Mouse (Mus musculus): Measurements from ENCODE around the gene Nectin1. TPM values are rescaled to one million over a fixed set of nuclear protein-coding genes. Genes with fewer than 3 reads are reported as not detected.

Nectin1 gene
- polyA plus RNA-seq, 1 experiment from 2014 or later = 15.5 TPM

GRCm38 (mm10) chr9:43755928-43756327, 12.1 kb downstream of the Nectin1 start:
- H3K36me3 ChIP-seq (ENCODE audit: control insufficient read depth, insufficient read depth, low read length) = no peaks in the 10 kb centered on the region
- no peak overlapping the region for H3K27ac ChIP-seq (ENCODE audit: low read depth, low read length)
- no peaks in the 10 kb centered on the region for H3K9me3 ChIP-seq (ENCODE audit: control insufficient read depth, low read length)
- H3K4me2 ChIP-seq (ENCODE audit: low read length) = no peak overlapping the region
- 85% methylated on average over 2 of the region's 2 CpGs for WGBS
- H3K9ac ChIP-seq (ENCODE audit: low read depth, low read length) = no peak overlapping the region
- peaks cover 46% of the 10 kb centered on the region for H3K4me1 ChIP-seq (ENCODE audit: control insufficient read depth, insufficient read depth, low read depth, low read length)
- no peak for ATAC-seq
- H3K4me3 ChIP-seq (ENCODE audit: low read length) = no peak overlapping the region
- H3K27me3 ChIP-seq (replicated peaks; ENCODE audit: control insufficient read depth, insufficient read depth, low read length) = no peaks in the 10 kb centered on the region

- Histone ChIP-seq H3K27me3 (replicated peaks; ENCODE audit: control insufficient read depth, insufficient read depth, low read length) (no peaks in the 10 kb centered on the region), H3K27ac (ENCODE audit: low read depth, low read length) (no peak overlapping the region), H3K4me2 (ENCODE audit: low read length) (no peak overlapping the region), H3K4me1 (ENCODE audit: control insufficient read depth, insufficient read depth, low read depth, low read length) (peaks cover 56% of the 10 kb centered on the region), H3K36me3 (ENCODE audit: control insufficient read depth, insufficient read depth, low read length) (no peaks in the 10 kb centered on the region), H3K9ac (ENCODE audit: low read depth, low read length) (no peak overlapping the region), H3K4me3 (ENCODE audit: low read length) (no peak overlapping the region), H3K9me3 (ENCODE audit: control insufficient read depth, low read length) (no peaks in the 10 kb centered on the region)
- 80% methylated on average over 10 of the region's 10 CpGs for WGBS
- ATAC-seq = no peak
These were observed 13.4 kb downstream of the Nectin1 start for GRCm38 (mm10) chr9:43757225-43757624.

GRCm38 (mm10) chr9:43757972-43758965, 14.5 kb downstream of the Nectin1 start:
- H3K4me3 ChIP-seq (ENCODE audit: low read length) = no peak overlapping the region
- no peaks in the 10 kb centered on the region for H3K36me3 ChIP-seq (ENCODE audit: control insufficient read depth, insufficient read depth, low read length)
- H3K9me3 ChIP-seq (ENCODE audit: control insufficient read depth, low read length) = no peaks in the 10 kb centered on the region
- no peaks in the 10 kb centered on the region for H3K27me3 ChIP-seq (replicated peaks; ENCODE audit: control insufficient read depth, insufficient read depth, low read length)
- H3K4me1 ChIP-seq (ENCODE audit: control insufficient read depth, insufficient read depth, low read depth, low read length) = peaks cover 56% of the 10 kb centered on the region
- H3K9ac ChIP-seq (ENCODE audit: low read depth, low read length) = no peak overlapping the region
- no peak overlapping the region for H3K27ac ChIP-seq (ENCODE audit: low read depth, low read length)
- ATAC-seq = no peak
- no peak overlapping the region for H3K4me2 ChIP-seq (ENCODE audit: low read length)
- 62% methylated on average over 5 of the region's 5 CpGs for WGBS

- no peak overlapping the region for H3K4me3 ChIP-seq (ENCODE audit: low read length)
- H3K9ac ChIP-seq (ENCODE audit: low read depth, low read length) = no peak overlapping the region
- H3K4me1 ChIP-seq (ENCODE audit: control insufficient read depth, insufficient read depth, low read depth, low read length) = peaks cover 42% of the 10 kb centered on the region
- no peak overlapping the region for H3K4me2 ChIP-seq (ENCODE audit: low read length)
- ATAC-seq = no peak
- H3K9me3 ChIP-seq (ENCODE audit: control insufficient read depth, low read length) = no peaks in the 10 kb centered on the region
- H3K27ac ChIP-seq (ENCODE audit: low read depth, low read length) = no peak overlapping the region
- H3K36me3 ChIP-seq (ENCODE audit: control insufficient read depth, insufficient read depth, low read length) = no peaks in the 10 kb centered on the region
- H3K27me3 ChIP-seq (replicated peaks; ENCODE audit: control insufficient read depth, insufficient read depth, low read length) = no peaks in the 10 kb centered on the region
- WGBS = 56% methylated on average over 12 of the region's 12 CpGs
These were observed 16.3 kb downstream of the Nectin1 start for GRCm38 (mm10) chr9:43760078-43760477.

- no peaks in the 10 kb centered on the region for H3K9me3 ChIP-seq (ENCODE audit: control insufficient read depth, low read length)
- peak; percentile 76 for ATAC-seq
- H3K9ac ChIP-seq (ENCODE audit: low read depth, low read length) = 0 out of 2 replicates have a peak overlapping the region, but pooled peaks have one; percentile 28
- peak overlapping the region; percentile 76 for H3K27ac ChIP-seq (ENCODE audit: low read depth, low read length)
- 40% methylated on average over 5 of the region's 5 CpGs for WGBS
- no peaks in the 10 kb centered on the region for H3K27me3 ChIP-seq (replicated peaks; ENCODE audit: control insufficient read depth, insufficient read depth, low read length)
- H3K4me1 ChIP-seq (ENCODE audit: control insufficient read depth, insufficient read depth, low read depth, low read length) = peaks cover 49% of the 10 kb centered on the region
- no peak overlapping the region for H3K4me3 ChIP-seq (ENCODE audit: low read length)
- H3K4me2 ChIP-seq (ENCODE audit: low read length) = peak overlapping the region; percentile 38
- H3K36me3 ChIP-seq (ENCODE audit: control insufficient read depth, insufficient read depth, low read length) = no peaks in the 10 kb centered on the region
These were observed 17.5 kb downstream of the Nectin1 start for GRCm38 (mm10) chr9:43761181-43761820.

GRCm38 (mm10) chr9:43761941-43762340, 18.2 kb downstream of the Nectin1 start:
- peak; percentile 3; the same call in 1 of the 2 replicates for ATAC-seq
- 66% methylated on average over 3 of the region's 3 CpGs for WGBS
- H3K4me2 ChIP-seq (ENCODE audit: low read length) = no peak overlapping the region
- H3K9ac ChIP-seq (ENCODE audit: low read depth, low read length) = no peak overlapping the region
- H3K9me3 ChIP-seq (ENCODE audit: control insufficient read depth, low read length) = no peaks in the 10 kb centered on the region
- H3K27me3 ChIP-seq (replicated peaks; ENCODE audit: control insufficient read depth, insufficient read depth, low read length) = no peaks in the 10 kb centered on the region
- H3K27ac ChIP-seq (ENCODE audit: low read depth, low read length) = peak overlapping the region; percentile 76; the same call in 1 of the 2 replicates
- no peaks in the 10 kb centered on the region for H3K36me3 ChIP-seq (ENCODE audit: control insufficient read depth, insufficient read depth, low read length)
- H3K4me3 ChIP-seq (ENCODE audit: low read length) = no peak overlapping the region
- peaks cover 46% of the 10 kb centered on the region for H3K4me1 ChIP-seq (ENCODE audit: control insufficient read depth, insufficient read depth, low read depth, low read length)

GRCm38 (mm10) chr9:43765419-43766179, 21.8 kb downstream of the Nectin1 start:
- no peaks in the 10 kb centered on the region for H3K27me3 ChIP-seq (replicated peaks; ENCODE audit: control insufficient read depth, insufficient read depth, low read length)
- H3K4me1 ChIP-seq (ENCODE audit: control insufficient read depth, insufficient read depth, low read depth, low read length) = peaks cover 38% of the 10 kb centered on the region
- no peak for ATAC-seq
- H3K27ac ChIP-seq (ENCODE audit: low read depth, low read length) = no peak overlapping the region
- no peaks in the 10 kb centered on the region for H3K9me3 ChIP-seq (ENCODE audit: control insufficient read depth, low read length)
- 55% methylated on average over 14 of the region's 14 CpGs for WGBS
- H3K9ac ChIP-seq (ENCODE audit: low read depth, low read length) = no peak overlapping the region
- no peak overlapping the region for H3K4me2 ChIP-seq (ENCODE audit: low read length)
- H3K36me3 ChIP-seq (ENCODE audit: control insufficient read depth, insufficient read depth, low read length) = no peaks in the 10 kb centered on the region
- H3K4me3 ChIP-seq (ENCODE audit: low read length) = no peak overlapping the region

GRCm38 (mm10) chr9:43768779-43769178, 25.0 kb downstream of the Nectin1 start:
- peak; percentile 32 for ATAC-seq
- Histone ChIP-seq H3K9me3 (ENCODE audit: control insufficient read depth, low read length) (no peaks in the 10 kb centered on the region), H3K27me3 (replicated peaks; ENCODE audit: control insufficient read depth, insufficient read depth, low read length) (no peaks in the 10 kb centered on the region), H3K36me3 (ENCODE audit: control insufficient read depth, insufficient read depth, low read length) (no peaks in the 10 kb centered on the region), H3K9ac (ENCODE audit: low read depth, low read length) (no peak overlapping the region; the same call in 1 of the 2 replicates), H3K4me3 (ENCODE audit: low read length) (no peak overlapping the region), H3K27ac (ENCODE audit: low read depth, low read length) (peak overlapping the region; percentile 29; the same call in 1 of the 2 replicates), H3K4me1 (ENCODE audit: control insufficient read depth, insufficient read depth, low read depth, low read length) (peaks cover 22% of the 10 kb centered on the region), H3K4me2 (ENCODE audit: low read length) (no peak overlapping the region)
- WGBS = 8% methylated on average over 4 of the region's 4 CpGs
